Mouse (Mus musculus): ENCODE data around the gene Tns3. TPM values are rescaled to one million over a fixed set of nuclear protein-coding genes. Genes with fewer than 3 reads are reported as not detected.

Gene Tns3
- polyA plus RNA-seq, 1 experiment from 2014 or later, result 3.6 TPM

- 0 out of 2 replicates have a peak, but pooled peaks cover 4% of the 10 kb centered on the region for H3K4me1 ChIP-seq (ENCODE audit: insufficient read depth)
- no peaks in the 10 kb centered on the region for H3K27me3 ChIP-seq (ENCODE audit: insufficient read depth, low read length)
- no peak overlapping the region for H3K4me3 ChIP-seq (ENCODE audit: low read depth, low read length)
- no peak for TF ChIP-seq CTCF (IDR thresholded peaks at IDR 0.05; ENCODE audit: low read depth)
- no peak for TF ChIP-seq EP300 (IDR thresholded peaks at IDR 0.05; ENCODE audit: low read depth)
- H3K9ac ChIP-seq (replicated peaks), result no peak overlapping the region
- H3K27ac ChIP-seq (ENCODE audit: low read depth), result no peak overlapping the region
- H3K36me3 ChIP-seq (replicated peaks; ENCODE audit: insufficient read depth, low read length), result no peaks in the 10 kb centered on the region
- DNase-seq, result no peak
- no peak overlapping the region for H3K4me2 ChIP-seq (ENCODE audit: low read depth, low read length)
- no peak for ATAC-seq
- H3K9me3 ChIP-seq (ENCODE audit: low read length), result no peaks in the 10 kb centered on the region
- 85% methylated on average over 6 of the region's 6 CpGs for WGBS (ENCODE audit: insufficient replicate concordance)
Observed at GRCm38 (mm10) chr11:8675701-8676474, 11.6 kb upstream of the Tns3 start.

GRCm38 (mm10) chr11:8674549-8675149 lies 10.3 kb upstream of the Tns3 start:
- Histone ChIP-seq H3K4me2 (ENCODE audit: low read depth, low read length) (no peak overlapping the region), H3K27ac (ENCODE audit: low read depth) (no peak overlapping the region), H3K36me3 (replicated peaks; ENCODE audit: insufficient read depth, low read length) (no peaks in the 10 kb centered on the region), H3K9ac (replicated peaks) (no peak overlapping the region), H3K9me3 (ENCODE audit: low read length) (no peaks in the 10 kb centered on the region), H3K27me3 (ENCODE audit: insufficient read depth, low read length) (no peaks in the 10 kb centered on the region), H3K4me1 (ENCODE audit: insufficient read depth) (0 out of 2 replicates have a peak, but pooled peaks cover 4% of the 10 kb centered on the region), H3K4me3 (ENCODE audit: low read depth, low read length) (no peak overlapping the region)
- ATAC-seq (no peak), DNase-seq (no peak)
- no peak for TF ChIP-seq EP300 (IDR thresholded peaks at IDR 0.05; ENCODE audit: low read depth)
- TF ChIP-seq CTCF (IDR thresholded peaks at IDR 0.05; ENCODE audit: low read depth), result no peak
- 57% methylated on average over 3 of the region's 3 CpGs for WGBS (ENCODE audit: insufficient replicate concordance)

DNA sequence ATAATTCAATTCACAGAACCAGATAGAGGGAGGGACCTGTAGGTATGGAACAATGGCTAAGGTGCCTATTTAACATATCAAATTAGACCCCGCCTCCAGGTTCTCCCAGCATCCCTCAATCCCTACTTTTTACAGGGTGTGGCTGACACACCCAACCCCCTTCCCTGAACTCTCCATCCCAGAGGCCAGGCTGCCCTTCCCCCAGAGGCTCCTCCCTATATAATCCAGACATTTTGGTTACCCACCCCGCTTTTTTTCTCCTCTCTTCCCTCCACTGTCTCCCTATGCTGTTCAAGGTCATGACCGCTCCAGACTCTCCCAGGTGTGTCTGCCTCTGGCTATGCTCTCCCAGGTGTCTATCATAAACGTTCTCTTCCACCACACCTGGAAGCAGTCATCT lies 7.4 kb upstream of the Tns3 start:
- Histone ChIP-seq H3K9me3 (ENCODE audit: low read length) (no peaks in the 10 kb centered on the region), H3K4me2 (ENCODE audit: low read depth, low read length) (no peak overlapping the region), H3K36me3 (replicated peaks; ENCODE audit: insufficient read depth, low read length) (no peaks in the 10 kb centered on the region), H3K27me3 (ENCODE audit: insufficient read depth, low read length) (no peaks in the 10 kb centered on the region), H3K27ac (ENCODE audit: low read depth) (no peak overlapping the region), H3K4me1 (ENCODE audit: insufficient read depth) (0 out of 2 replicates have a peak, but pooled peaks cover 4% of the 10 kb centered on the region), H3K4me3 (ENCODE audit: low read depth, low read length) (no peak overlapping the region), H3K9ac (replicated peaks) (no peak overlapping the region)
- no peak for TF ChIP-seq CTCF (IDR thresholded peaks at IDR 0.05; ENCODE audit: low read depth)
- TF ChIP-seq EP300 (IDR thresholded peaks at IDR 0.05; ENCODE audit: low read depth), result no peak
- no peak for ATAC-seq
- DNase-seq, result no peak
- WGBS (ENCODE audit: insufficient replicate concordance), result 69% methylated on average over 4 of the region's 4 CpGs

DNA sequence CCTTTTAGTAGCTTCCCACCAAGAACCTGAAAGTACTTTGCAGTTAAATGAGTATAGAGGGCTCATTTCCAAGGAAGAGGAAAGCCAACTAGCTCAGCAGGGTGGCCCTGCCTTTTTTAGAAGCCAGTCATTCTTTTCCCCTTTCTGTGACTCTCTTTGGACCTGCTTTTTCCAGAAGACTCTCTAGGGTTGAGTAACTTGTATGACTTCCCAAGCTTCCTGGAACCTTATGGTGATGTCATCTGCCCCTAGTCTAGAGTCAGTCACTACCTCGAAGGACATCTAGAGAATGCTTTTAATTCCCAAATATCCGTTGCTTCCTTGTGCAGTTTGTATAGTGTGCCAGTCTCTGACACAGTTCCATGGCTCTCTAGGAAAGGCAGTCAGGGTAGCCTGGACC lies 4.8 kb upstream of the Tns3 start:
- H3K9ac ChIP-seq (replicated peaks), result no peak overlapping the region
- H3K4me3 ChIP-seq (ENCODE audit: low read depth, low read length), result no peak overlapping the region
- H3K9me3 ChIP-seq (ENCODE audit: low read length), result no peaks in the 10 kb centered on the region
- TF ChIP-seq EP300 (IDR thresholded peaks at IDR 0.05; ENCODE audit: low read depth) (no peak), CTCF (IDR thresholded peaks at IDR 0.05; ENCODE audit: low read depth) (no peak)
- DNase-seq, result no peak
- peaks cover 8% of the 10 kb centered on the region; the same call in 1 of the 2 replicates for H3K4me1 ChIP-seq (ENCODE audit: insufficient read depth)
- ATAC-seq, result no peak
- no peaks in the 10 kb centered on the region for H3K27me3 ChIP-seq (ENCODE audit: insufficient read depth, low read length)
- H3K36me3 ChIP-seq (replicated peaks; ENCODE audit: insufficient read depth, low read length), result no peaks in the 10 kb centered on the region
- H3K4me2 ChIP-seq (ENCODE audit: low read depth, low read length), result no peak overlapping the region
- no peak overlapping the region for H3K27ac ChIP-seq (ENCODE audit: low read depth)
- WGBS (ENCODE audit: insufficient replicate concordance), result 79% methylated on average over 2 of the region's 2 CpGs

DNA sequence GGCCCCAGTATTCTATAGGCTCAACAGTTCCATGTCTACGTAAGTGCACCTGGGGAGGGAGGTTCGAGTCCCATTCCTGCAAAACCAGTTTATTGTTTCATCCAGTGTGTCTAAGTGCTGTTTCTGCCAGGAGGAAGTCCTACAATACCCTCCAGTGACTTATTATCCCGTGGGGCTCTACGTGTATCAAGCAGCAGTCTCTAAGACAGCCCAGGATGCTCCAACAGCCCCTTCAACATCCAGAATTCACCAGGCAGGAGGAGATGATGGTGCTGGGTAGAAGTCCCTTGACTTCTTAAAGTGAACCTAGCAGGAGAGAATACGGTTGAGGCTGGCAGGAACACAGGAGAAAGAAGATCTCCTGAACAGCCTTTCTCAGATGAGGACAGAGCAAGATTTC lies 462 bp upstream of the Tns3 start:
- H3K27me3 ChIP-seq (ENCODE audit: insufficient read depth, low read length), result no peaks in the 10 kb centered on the region
- ATAC-seq, result no peak
- H3K4me1 ChIP-seq (ENCODE audit: insufficient read depth), result peaks cover 29% of the 10 kb centered on the region
- TF ChIP-seq CTCF (IDR thresholded peaks at IDR 0.05; ENCODE audit: low read depth) (no peak), EP300 (IDR thresholded peaks at IDR 0.05; ENCODE audit: low read depth) (no peak)
- DNase-seq, result no peak
- H3K36me3 ChIP-seq (replicated peaks; ENCODE audit: insufficient read depth, low read length), result no peaks in the 10 kb centered on the region; the same call in 1 of the 2 replicates
- H3K4me2 ChIP-seq (ENCODE audit: low read depth, low read length), result peak overlapping the region; percentile 96
- H3K4me3 ChIP-seq (ENCODE audit: low read depth, low read length), result peak overlapping the region; percentile 82
- WGBS (ENCODE audit: insufficient replicate concordance), result 42% methylated on average over 5 of the region's 5 CpGs
- H3K9me3 ChIP-seq (ENCODE audit: low read length), result no peaks in the 10 kb centered on the region
- H3K9ac ChIP-seq (replicated peaks), result peak overlapping the region; percentile 87
- no peak overlapping the region for H3K27ac ChIP-seq (ENCODE audit: low read depth)

Data from liver, postnatal 0 days (tissue).